Comparison of ENCODE assay signal across 8 mouse cellular contexts in genomic region chrX:160135719-160136118, GRCm38 (mm10). TPM values are rescaled to one million over a fixed set of nuclear protein-coding genes. Genes with fewer than 3 reads are reported as not detected.
DNase-seq lines count a peak whose midpoint lies in the region; ATAC-seq lines count a peak whose summit lies in the region.

No protein-coding gene starts in this region.

- 0 out of 2 replicates have a peak, but pooled peaks cover 5% of the 10 kb centered on the region for H3K4me1 ChIP-seq in kidney, embryonic 15.5 days
- peaks cover 8% of the 10 kb centered on the region for H3K4me1 ChIP-seq in hindbrain, embryonic 15.5 days (replicated peaks)
- peaks cover 15% of the 10 kb centered on the region for H3K4me1 ChIP-seq in midbrain, embryonic 16.5 days (ENCODE audit: control insufficient read depth, insufficient read depth, low read length)

- H3K9me3 ChIP-seq in kidney, embryonic 15.5 days (replicated peaks), result no peaks in the 10 kb centered on the region
- H3K9me3 ChIP-seq in hindbrain, embryonic 15.5 days, result no peaks in the 10 kb centered on the region
- no peaks in the 10 kb centered on the region for H3K9me3 ChIP-seq in midbrain, embryonic 16.5 days (replicated peaks; ENCODE audit: control insufficient read depth, low read length, poor library complexity, severe bottlenecking)

- WGBS in kidney, embryonic 15.5 days, result 34% methylated on average over 6 of the region's 6 CpGs
- 31% methylated on average over 6 of the region's 6 CpGs for WGBS in hindbrain, embryonic 15.5 days
- WGBS in midbrain, embryonic 16.5 days, result 29% methylated on average over 6 of the region's 6 CpGs

- ATAC-seq in kidney, embryonic 15.5 days (replicated peaks; ENCODE audit: low FRiP score), result no peak
- no peak for ATAC-seq in hindbrain, embryonic 15.5 days (ENCODE audit: low FRiP score, low read depth)
- ATAC-seq in midbrain, embryonic 16.5 days, result no peak

- peak overlapping the region; percentile 61 for H3K4me2 ChIP-seq in kidney, embryonic 15.5 days
- peak overlapping the region; percentile 67 for H3K4me2 ChIP-seq in hindbrain, embryonic 15.5 days
- H3K4me2 ChIP-seq in midbrain, embryonic 16.5 days (ENCODE audit: low read length), result peak overlapping the region; percentile 66

- H3K27me3 ChIP-seq in kidney, embryonic 15.5 days, result peaks cover 14% of the 10 kb centered on the region
- H3K27me3 ChIP-seq in hindbrain, embryonic 15.5 days, result no peaks in the 10 kb centered on the region
- H3K27me3 ChIP-seq in midbrain, embryonic 16.5 days (ENCODE audit: control insufficient read depth, insufficient read depth, low read depth, low read length), result no peaks in the 10 kb centered on the region

- H3K4me3 ChIP-seq in kidney, embryonic 15.5 days (replicated peaks), result peak overlapping the region; percentile 65
- peak overlapping the region; percentile 63; the same call in 1 of the 2 replicates for H3K4me3 ChIP-seq in hindbrain, embryonic 15.5 days
- peak overlapping the region; percentile 0; the same call in 1 of the 2 replicates for H3K4me3 ChIP-seq in midbrain, embryonic 16.5 days (ENCODE audit: low read depth, low read length)

- DNase-seq in kidney, adult 8-10 months, result no peak
- DNase-seq in adipocyte (ENCODE audit: low spot score), result peak; percentile 7
- no peak for DNase-seq in right cerebral cortex, postnatal 25 days
- no peak for DNase-seq in layer of hippocampus, postnatal 36 days
- no peak for DNase-seq in cerebellum, postnatal 10 days

- H3K27ac ChIP-seq in kidney, embryonic 15.5 days, result no peak overlapping the region
- H3K27ac ChIP-seq in hindbrain, embryonic 15.5 days (replicated peaks), result no peak overlapping the region
- no peak overlapping the region for H3K27ac ChIP-seq in midbrain, embryonic 16.5 days (ENCODE audit: low read length)

- H3K36me3 ChIP-seq in kidney, embryonic 15.5 days, result peaks cover 11% of the 10 kb centered on the region; the same call in 1 of the 2 replicates
- no peaks in the 10 kb centered on the region for H3K36me3 ChIP-seq in hindbrain, embryonic 15.5 days
- H3K36me3 ChIP-seq in midbrain, embryonic 16.5 days (ENCODE audit: control insufficient read depth, insufficient read depth, low read length), result no peaks in the 10 kb centered on the region

- no peak overlapping the region for H3K9ac ChIP-seq in kidney, embryonic 15.5 days
- H3K9ac ChIP-seq in hindbrain, embryonic 15.5 days, result no peak overlapping the region
- H3K9ac ChIP-seq in midbrain, embryonic 16.5 days (ENCODE audit: low read depth, low read length), result no peak overlapping the region

RNA-seq across cellular contexts. Expression of gene Pdha1, which starts 2.5 kb away (rescaled TPM):
- 121 and 124 TPM in 2 replicates for polyA plus RNA-seq in kidney, embryonic 15.5 days (2015; fragmentation: Nextera tagmentation; extraction: Ambion mirVana)
- polyA plus RNA-seq in hindbrain, embryonic 15.5 days (2015; fragmentation: Nextera tagmentation; extraction: Ambion mirVana), result 151 and 152 TPM in 2 replicates
- 141 and 164 TPM in 2 replicates for polyA plus RNA-seq in midbrain, embryonic 16.5 days (2015; fragmentation: Nextera tagmentation; extraction: Ambion mirVana)
- 100 to 1,000 TPM; 217 to 238 TPM for total RNA-seq in layer of hippocampus, postnatal 36 days (2021)

Comparison
In these comparisons a context has a peak if more than half of its experiments do, and no peak if none do; other contexts are left out.
1. H3K4me3 ChIP-seq: peak in every context shown above with its lines; median percentile 65 in kidney, embryonic 15.5 days; 63 in hindbrain, embryonic 15.5 days; 0 in midbrain, embryonic 16.5 days.